Mouse (Mus musculus): Measurements from ENCODE around the gene Tmem101.

GRCm38 (mm10) chr11:102186235-102186634 is 30.0 kb upstream of the Tmem101 start:
- no peak for TF ChIP-seq CTCF (IDR thresholded peaks at IDR 0.05; ENCODE audit: extremely low read depth, insufficient read depth, low read length)
- TF ChIP-seq POLR2A (IDR thresholded peaks at IDR 0.05; ENCODE audit: extremely low read depth, insufficient read depth, low read length): no peak

Data from cortical plate, adult 2 months (tissue).